Mouse (Mus musculus) hindbrain, embryonic 15.5 days (tissue): ENCODE data around the gene Alk. TPM values are rescaled to one million over a fixed set of nuclear protein-coding genes. Genes with fewer than 3 reads are reported as not detected.
A peak's percentile ranks its signal among the peaks of the same experiment; 100 is the strongest.

Experiments
- ATAC-seq: fragments of 200-750 bp; cut with Nextera tagmentation; 2 replicates; pipeline ENCODE4 v1.8.0; 2017; ENCODE audit warnings: low read depth, moderate number of reproducible peaks, moderate TSS enrichment; ENCODE audit not compliant: low FRiP score
- H3K27ac ChIP-seq: fragments of 300-500 bp; sonication (generic); replicated peaks from 2 replicates; pipeline ENCODE4 v1.5.1; 2015; ENCODE audit warnings: mild to moderate bottlenecking, inconsistent platforms
- H3K27me3 ChIP-seq: fragments of 300-500 bp; sonication (generic); 2 replicates; pipeline ENCODE4 v1.6.1; 2015; ENCODE audit warnings: control low read depth, inconsistent platforms
- H3K36me3 ChIP-seq: fragments of 300-500 bp; sonication (generic); 2 replicates; pipeline ENCODE4 v1.6.1; 2015; ENCODE audit warnings: control low read depth, inconsistent platforms
- H3K4me1 ChIP-seq: fragments of 300-500 bp; sonication (generic); replicated peaks from 2 replicates; pipeline ENCODE4 v1.6.1; 2015; ENCODE audit warnings: control low read depth, inconsistent platforms
- H3K4me2 ChIP-seq: fragments of 300-500 bp; sonication (generic); 2 replicates; pipeline ENCODE4 v1.6.1; 2015; ENCODE audit warnings: moderate library complexity, mild to moderate bottlenecking, inconsistent platforms
- H3K4me3 ChIP-seq: fragments of 300-500 bp; sonication (generic); 2 replicates; pipeline ENCODE4 v1.5.1; 2015; ENCODE audit warnings: mild to moderate bottlenecking, inconsistent platforms
- H3K9ac ChIP-seq: fragments of 300-500 bp; sonication (generic); 2 replicates; pipeline ENCODE4 v1.6.1; 2015; ENCODE audit warnings: inconsistent platforms
- H3K9me3 ChIP-seq: fragments of 300-500 bp; sonication (generic); 2 replicates; pipeline ENCODE4 v1.6.1; 2016; ENCODE audit warnings: control low read depth, inconsistent platforms
- WGBS: fragments of 180-500 bp; shearing (Covaris S2); methylation state at CpG from one replicate; pipeline ENCODE4 v1.1.7; 2015; 5-methylcytosine and 5-hydroxymethylcytosine counted together
- polyA plus RNA-seq: library from polyadenylated mRNA; unstranded; fragments of >200 nt; fragmentation: Nextera tagmentation; extraction: Ambion mirVana; gene quantifications from 2 replicates; pipeline ENCODE4 v1.2.1, GENCODE M21; 2015

Gene Alk
- polyA plus RNA-seq, 1 experiment from 2014 or later: 5.1 TPM

- Histone ChIP-seq H3K4me3 (no peak overlapping the region), H3K4me1 (no peaks in the 10 kb centered on the region), H3K27ac (no peak overlapping the region), H3K27me3 (no peaks in the 10 kb centered on the region), H3K36me3 (no peaks in the 10 kb centered on the region), H3K4me2 (no peak overlapping the region), H3K9ac (no peak overlapping the region), H3K9me3 (no peaks in the 10 kb centered on the region)
- 90% methylated on average over 7 of the region's 7 CpGs for WGBS
- ATAC-seq: no peak
These were observed 373.5 kb downstream of the Alk start for GRCm38 (mm10) chr17:72230891-72231290.

- Histone ChIP-seq H3K27ac (no peak overlapping the region), H3K9ac (no peak overlapping the region), H3K4me1 (no peaks in the 10 kb centered on the region), H3K27me3 (no peaks in the 10 kb centered on the region), H3K9me3 (no peaks in the 10 kb centered on the region), H3K4me3 (no peak overlapping the region), H3K36me3 (no peaks in the 10 kb centered on the region), H3K4me2 (no peak overlapping the region)
- WGBS: 89% methylated on average over 3 of the region's 3 CpGs
- ATAC-seq: no peak
These were observed 385.6 kb downstream of the Alk start for GRCm38 (mm10) chr17:72218816-72219215.

GRCm38 (mm10) chr17:72197576-72197975 is 406.9 kb downstream of the Alk start:
- Histone ChIP-seq H3K4me1 (peaks cover 17% of the 10 kb centered on the region), H3K9me3 (no peaks in the 10 kb centered on the region), H3K36me3 (no peaks in the 10 kb centered on the region), H3K4me2 (no peak overlapping the region), H3K27ac (no peak overlapping the region), H3K27me3 (no peaks in the 10 kb centered on the region), H3K9ac (no peak overlapping the region), H3K4me3 (no peak overlapping the region)
- 0 out of 2 replicates have a peak, but pooled peaks have one; percentile 12 for ATAC-seq
- WGBS: 35% methylated on average over 6 of the region's 6 CpGs

- Histone ChIP-seq H3K27ac (peak overlapping the region; percentile 46; the same call in 1 of the 2 replicates), H3K4me2 (no peak overlapping the region), H3K4me1 (peaks cover 24% of the 10 kb centered on the region), H3K4me3 (no peak overlapping the region), H3K9ac (no peak overlapping the region), H3K36me3 (no peaks in the 10 kb centered on the region), H3K9me3 (no peaks in the 10 kb centered on the region), H3K27me3 (no peaks in the 10 kb centered on the region)
- peak; percentile 76; the same call in 1 of the 2 replicates for ATAC-seq
- WGBS: 20% methylated on average over 12 of the region's 12 CpGs
These were observed 409.3 kb downstream of the Alk start for GRCm38 (mm10) chr17:72194976-72195650.

GRCm38 (mm10) chr17:72190536-72190935 is 413.9 kb downstream of the Alk start:
- Histone ChIP-seq H3K36me3 (no peaks in the 10 kb centered on the region), H3K4me1 (peaks cover 16% of the 10 kb centered on the region), H3K9me3 (no peaks in the 10 kb centered on the region), H3K4me2 (no peak overlapping the region), H3K4me3 (no peak overlapping the region), H3K27me3 (no peaks in the 10 kb centered on the region), H3K9ac (no peak overlapping the region), H3K27ac (no peak overlapping the region)
- WGBS: 81% methylated on average over 8 of the region's 8 CpGs
- ATAC-seq: no peak

GRCm38 (mm10) chr17:72187026-72187425 is 417.4 kb downstream of the Alk start:
- no peak for ATAC-seq
- H3K4me2 ChIP-seq: no peak overlapping the region
- no peaks in the 10 kb centered on the region for H3K36me3 ChIP-seq
- peaks cover 8% of the 10 kb centered on the region for H3K4me1 ChIP-seq
- H3K27me3 ChIP-seq: no peaks in the 10 kb centered on the region
- no peaks in the 10 kb centered on the region for H3K9me3 ChIP-seq
- 89% methylated on average over 1 of the region's 1 CpGs for WGBS
- no peak overlapping the region for H3K4me3 ChIP-seq
- no peak overlapping the region for H3K9ac ChIP-seq
- H3K27ac ChIP-seq: no peak overlapping the region

- Histone ChIP-seq H3K9me3 (no peaks in the 10 kb centered on the region), H3K4me1 (0 out of 2 replicates have a peak, but pooled peaks cover 2% of the 10 kb centered on the region), H3K9ac (no peak overlapping the region), H3K27ac (no peak overlapping the region), H3K4me2 (no peak overlapping the region), H3K36me3 (no peaks in the 10 kb centered on the region), H3K27me3 (no peaks in the 10 kb centered on the region), H3K4me3 (no peak overlapping the region)
- 77% methylated on average over 2 of the region's 2 CpGs for WGBS
- no peak for ATAC-seq
These were observed 422.0 kb downstream of the Alk start for GRCm38 (mm10) chr17:72182414-72182813.

- Histone ChIP-seq H3K9me3 (no peaks in the 10 kb centered on the region), H3K4me3 (no peak overlapping the region), H3K9ac (no peak overlapping the region), H3K4me1 (0 out of 2 replicates have a peak, but pooled peaks cover 3% of the 10 kb centered on the region), H3K36me3 (no peaks in the 10 kb centered on the region), H3K27me3 (no peaks in the 10 kb centered on the region), H3K27ac (no peak overlapping the region), H3K4me2 (no peak overlapping the region)
- no peak for ATAC-seq
- WGBS: 94% methylated on average over 9 of the region's 9 CpGs
These were observed 424.2 kb downstream of the Alk start for GRCm38 (mm10) chr17:72180200-72180599.

- WGBS: 89% methylated on average over 14 of the region's 14 CpGs
These were observed 424.7 kb downstream of the Alk start for GRCm38 (mm10) chr17:72179722-72180140.

GRCm38 (mm10) chr17:72173778-72174177 is 430.6 kb downstream of the Alk start:
- no peak overlapping the region for H3K9ac ChIP-seq
- H3K9me3 ChIP-seq: no peaks in the 10 kb centered on the region
- ATAC-seq: no peak
- H3K27me3 ChIP-seq: no peaks in the 10 kb centered on the region
- H3K27ac ChIP-seq: no peak overlapping the region
- H3K4me1 ChIP-seq: 0 out of 2 replicates have a peak, but pooled peaks cover 3% of the 10 kb centered on the region
- no peak overlapping the region for H3K4me3 ChIP-seq
- H3K36me3 ChIP-seq: no peaks in the 10 kb centered on the region
- WGBS: 58% methylated on average over 3 of the region's 3 CpGs
- H3K4me2 ChIP-seq: no peak overlapping the region

More at GRCm38 (mm10) chr17:72179722-72180140, 424.7 kb downstream of the Alk start:
- H3K4me1 ChIP-seq: 0 out of 2 replicates have a peak, but pooled peaks cover 3% of the 10 kb centered on the region
- H3K27ac ChIP-seq: no peak overlapping the region
- no peak overlapping the region for H3K9ac ChIP-seq
- no peaks in the 10 kb centered on the region for H3K9me3 ChIP-seq
- H3K4me2 ChIP-seq: no peak overlapping the region
- H3K36me3 ChIP-seq: no peaks in the 10 kb centered on the region
- peak; percentile 45; the same call in 1 of the 2 replicates for ATAC-seq
- no peak overlapping the region for H3K4me3 ChIP-seq
- H3K27me3 ChIP-seq: no peaks in the 10 kb centered on the region

- 76% methylated on average over 5 of the region's 5 CpGs for WGBS
These were observed 436.3 kb downstream of the Alk start for GRCm38 (mm10) chr17:72168152-72168551.

GRCm38 (mm10) chr17:72158857-72159385 is 445.5 kb downstream of the Alk start:
- WGBS: 72% methylated on average over 5 of the region's 5 CpGs
- Histone ChIP-seq H3K27ac (no peak overlapping the region), H3K27me3 (no peaks in the 10 kb centered on the region), H3K4me1 (no peaks in the 10 kb centered on the region), H3K9ac (no peak overlapping the region), H3K4me3 (no peak overlapping the region), H3K9me3 (no peaks in the 10 kb centered on the region), H3K36me3 (no peaks in the 10 kb centered on the region), H3K4me2 (no peak overlapping the region)
- no peak for ATAC-seq

More at GRCm38 (mm10) chr17:72168152-72168551, 436.3 kb downstream of the Alk start:
- Histone ChIP-seq H3K36me3 (no peaks in the 10 kb centered on the region), H3K4me1 (no peaks in the 10 kb centered on the region), H3K4me2 (no peak overlapping the region), H3K4me3 (no peak overlapping the region), H3K27ac (no peak overlapping the region), H3K27me3 (no peaks in the 10 kb centered on the region), H3K9ac (no peak overlapping the region), H3K9me3 (no peaks in the 10 kb centered on the region)
- ATAC-seq: no peak
